Mouse (Mus musculus) layer of hippocampus, adult 8-10 months (tissue): Measurements from ENCODE around the gene Rtn1. TPM values are rescaled to one million over a fixed set of nuclear protein-coding genes. Genes with fewer than 3 reads are reported as not detected.

Source experiments
- DNase-seq, 2 experiments: peaks; one replicate each; pipeline ENCODE4 v3.0.0; 2022; ENCODE audit warnings: low spot score in 2 of 2
- total RNA-seq, 4 experiments: library from RNA; stranded (reverse); gene quantifications; 2 replicates each; pipeline ENCODE4 v1.2.4; 2022

The Rtn1 gene
- total RNA-seq, 4 experiments from 2014 or later: 1,208 to 1,335 (median 1,272) TPM

GRCm38 (mm10) chr12:72374823-72375225 lies 34.0 kb downstream of the Rtn1 start:
- no peak for DNase-seq

GRCm38 (mm10) chr12:72373916-72374615 lies 34.8 kb downstream of the Rtn1 start:
- no peak for DNase-seq

GRCm38 (mm10) chr12:72370081-72370480 lies 38.8 kb downstream of the Rtn1 start:
- no peak for DNase-seq

GRCm38 (mm10) chr12:72366763-72367162 lies 42.1 kb downstream of the Rtn1 start:
- no peak for DNase-seq

- DNase-seq: no peak
Observed at GRCm38 (mm10) chr12:72366104-72366437, 42.8 kb downstream of the Rtn1 start.

- DNase-seq: no peak
Observed at GRCm38 (mm10) chr12:72365231-72366103, 43.4 kb downstream of the Rtn1 start.

- no peak for DNase-seq
Observed at GRCm38 (mm10) chr12:72364543-72364942, 44.3 kb downstream of the Rtn1 start.

GRCm38 (mm10) chr12:72361701-72362354 lies 47.0 kb downstream of the Rtn1 start:
- DNase-seq: no peak

- DNase-seq: no peak
Observed at GRCm38 (mm10) chr12:72360926-72361615, 47.8 kb downstream of the Rtn1 start.

GRCm38 (mm10) chr12:72359903-72360302 lies 49.0 kb downstream of the Rtn1 start:
- no peak for DNase-seq

- no peak for DNase-seq
Observed at GRCm38 (mm10) chr12:72357667-72358420, 51.0 kb downstream of the Rtn1 start.

GRCm38 (mm10) chr12:72354241-72354640 lies 54.6 kb downstream of the Rtn1 start:
- no peak for DNase-seq

- no peak for DNase-seq
Observed at GRCm38 (mm10) chr12:72353506-72353905, 55.3 kb downstream of the Rtn1 start.

- DNase-seq: no peak
Observed at GRCm38 (mm10) chr12:72348508-72348907, 60.3 kb downstream of the Rtn1 start.

GRCm38 (mm10) chr12:72347184-72347583 lies 61.7 kb downstream of the Rtn1 start:
- no peak for DNase-seq

- DNase-seq: no peak
Observed at GRCm38 (mm10) chr12:72343639-72344038, 65.2 kb downstream of the Rtn1 start.

GRCm38 (mm10) chr12:72336009-72336408 lies 72.8 kb downstream of the Rtn1 start:
- DNase-seq: no peak

- no peak for DNase-seq
Observed at GRCm38 (mm10) chr12:72332488-72333013, 76.3 kb downstream of the Rtn1 start.

- DNase-seq: no peak
Observed at GRCm38 (mm10) chr12:72331912-72332487, 76.9 kb downstream of the Rtn1 start.

GRCm38 (mm10) chr12:72326087-72326486 lies 82.8 kb downstream of the Rtn1 start:
- no peak for DNase-seq
